Mouse (Mus musculus) stomach, postnatal 0 days (tissue): Measurements from ENCODE around the gene A4galt. TPM values are rescaled to one million over a fixed set of nuclear protein-coding genes. Genes with fewer than 3 reads are reported as not detected.

ENCODE experiments used
- ATAC-seq: fragments of 200-750 bp; cut with Nextera tagmentation; 2 replicates; pipeline ENCODE4 v1.8.0; 2017; ENCODE audit not compliant: low FRiP score, low TSS enrichment
- DNase-seq: peaks from one replicate; pipeline ENCODE4 v3.0.0-alpha.2; 2016; ENCODE audit warnings: low spot score
- H3K27ac ChIP-seq: fragments of 300-500 bp; sonication (generic); replicated peaks from 2 replicates; pipeline ENCODE4 v1.5.1; 2014; ENCODE audit warnings: mild to moderate bottlenecking, control low read depth
- H3K27me3 ChIP-seq: fragments of 300-500 bp; sonication (generic); 2 replicates; pipeline ENCODE4 v1.6.1; 2014; ENCODE audit warnings: low read length; ENCODE audit not compliant: control insufficient read depth, insufficient read depth
- H3K36me3 ChIP-seq: fragments of 300-500 bp; sonication (generic); 2 replicates; pipeline ENCODE4 v1.6.1; 2014; ENCODE audit warnings: low read length, mixed read lengths; ENCODE audit not compliant: control insufficient read depth, insufficient read depth
- H3K4me1 ChIP-seq: fragments of 300-500 bp; sonication (generic); replicated peaks from 2 replicates; pipeline ENCODE4 v1.6.1; 2014; ENCODE audit warnings: antibody characterized with exemption; ENCODE audit not compliant: control insufficient read depth, insufficient read depth
- H3K4me2 ChIP-seq: fragments of 300-500 bp; sonication (generic); replicated peaks from 2 replicates; pipeline ENCODE4 v1.6.1; 2014; ENCODE audit warnings: low read depth, mild to moderate bottlenecking, control low read depth, moderate library complexity
- H3K4me3 ChIP-seq: fragments of 300-500 bp; sonication (generic); 2 replicates; pipeline ENCODE4 v1.5.1; 2014; ENCODE audit warnings: low read depth, low read length, control low read depth
- H3K9ac ChIP-seq: fragments of 300-500 bp; sonication (generic); 2 replicates; pipeline ENCODE4 v1.6.1; 2014; ENCODE audit warnings: mild to moderate bottlenecking, low read length, control low read depth, mixed read lengths
- H3K9me3 ChIP-seq: fragments of 300-500 bp; sonication (generic); 2 replicates; pipeline ENCODE4 v1.6.1; 2016; ENCODE audit warnings: low read length; ENCODE audit not compliant: control insufficient read depth
- CTCF ChIP-seq: IDR thresholded peaks from 2 replicates; pipeline ENCODE4 v1.5.1; 2016; ENCODE audit warnings: antibody characterized with exemption, low read depth, mild to moderate bottlenecking, moderate library complexity
- EP300 ChIP-seq: optimal IDR thresholded peaks from 2 replicates; pipeline ENCODE3; 2016; ENCODE audit warnings: antibody characterized with exemption
- WGBS: fragments of 180-500 bp; shearing (Covaris S2); extraction: QIAGEN DNeasy Blood & Tissue Kit; methylation state at CpG from one replicate; pipeline ENCODE4 v1.1.7; 2014; 5-methylcytosine and 5-hydroxymethylcytosine counted together
- polyA plus RNA-seq: library from polyadenylated mRNA; unstranded; fragments of >200 nt; fragmentation: Nextera tagmentation; extraction: Ambion mirVana; gene quantifications from 2 replicates; pipeline ENCODE4 v1.2.1, GENCODE M21; 2015

Gene A4galt
- 23.0 and 24.4 TPM in 2 replicates for polyA plus RNA-seq

GRCm38 (mm10) chr15:83251176-83252004 is at the start of gene A4galt:
Gene A4galt (minus strand): TSS chr15:83251774.
- peak; percentile 22 for TF ChIP-seq EP300
- TF ChIP-seq CTCF, result no peak
- H3K4me1 ChIP-seq, result no peaks in the 10 kb centered on the region
- H3K4me2 ChIP-seq, result peak within 1 kb of the TSS; percentile 79
- H3K27ac ChIP-seq, result peak within 1 kb of the TSS; percentile 86
- H3K9ac ChIP-seq, result peak within 1 kb of the TSS; percentile 85
- H3K4me3 ChIP-seq, result peak within 1 kb of the TSS; percentile 71
- peak; percentile 75 for ATAC-seq
- no peaks in the 10 kb centered on the region for H3K9me3 ChIP-seq
- no peaks in the 10 kb centered on the region for H3K36me3 ChIP-seq
- no peaks in the 10 kb centered on the region for H3K27me3 ChIP-seq
- WGBS, result 2% methylated on average over 59 of the region's 66 CpGs
- peak; percentile 69 for DNase-seq

GRCm38 (mm10) chr15:83299916-83300582 is 48.5 kb upstream of the A4galt start:
- Histone ChIP-seq H3K9ac (0 out of 2 replicates have a peak overlapping the region, but pooled peaks have one; percentile 18), H3K27me3 (no peaks in the 10 kb centered on the region), H3K27ac (peak overlapping the region; percentile 40; the same call in 1 of the 2 replicates), H3K36me3 (0 out of 2 replicates have a peak, but pooled peaks cover 8% of the 10 kb centered on the region), H3K9me3 (no peaks in the 10 kb centered on the region), H3K4me1 (no peaks in the 10 kb centered on the region), H3K4me3 (no peak overlapping the region), H3K4me2 (no peak overlapping the region)
- DNase-seq (peak; percentile 14), ATAC-seq (no peak)
- 51% methylated on average over 10 of the region's 10 CpGs for WGBS
- TF ChIP-seq EP300, result no peak
- no peak for TF ChIP-seq CTCF

GRCm38 (mm10) chr15:83299450-83299849 is 47.9 kb upstream of the A4galt start:
- Histone ChIP-seq H3K9ac (no peak overlapping the region), H3K36me3 (0 out of 2 replicates have a peak, but pooled peaks cover 8% of the 10 kb centered on the region), H3K27ac (no peak overlapping the region), H3K4me2 (no peak overlapping the region), H3K4me1 (no peaks in the 10 kb centered on the region), H3K4me3 (no peak overlapping the region), H3K27me3 (no peaks in the 10 kb centered on the region), H3K9me3 (no peaks in the 10 kb centered on the region)
- ATAC-seq, result no peak
- no peak for DNase-seq
- 83% methylated on average over 7 of the region's 7 CpGs for WGBS
- TF ChIP-seq CTCF, result no peak
- no peak for TF ChIP-seq EP300

GRCm38 (mm10) chr15:83298810-83299209 is 47.2 kb upstream of the A4galt start:
- Histone ChIP-seq H3K4me1 (no peaks in the 10 kb centered on the region), H3K27ac (no peak overlapping the region), H3K36me3 (0 out of 2 replicates have a peak, but pooled peaks cover 8% of the 10 kb centered on the region), H3K4me2 (no peak overlapping the region), H3K9me3 (no peaks in the 10 kb centered on the region), H3K4me3 (no peak overlapping the region), H3K9ac (no peak overlapping the region), H3K27me3 (no peaks in the 10 kb centered on the region)
- no peak for ATAC-seq
- DNase-seq, result no peak
- WGBS, result 93% methylated on average over 2 of the region's 2 CpGs
- no peak for TF ChIP-seq EP300
- peak; percentile 60 for TF ChIP-seq CTCF

- 89% methylated on average over 8 of the region's 8 CpGs for WGBS
Measured at GRCm38 (mm10) chr15:83298313-83298712, 46.7 kb upstream of the A4galt start.

More at GRCm38 (mm10) chr15:83298313-83298712, 46.7 kb upstream of the A4galt start:
- no peak overlapping the region for H3K9ac ChIP-seq
- ATAC-seq (no peak), DNase-seq (peak; percentile 13)
- no peak overlapping the region for H3K4me2 ChIP-seq
- no peaks in the 10 kb centered on the region for H3K4me1 ChIP-seq
- no peak overlapping the region for H3K4me3 ChIP-seq
- H3K36me3 ChIP-seq, result 0 out of 2 replicates have a peak, but pooled peaks cover 8% of the 10 kb centered on the region
- no peaks in the 10 kb centered on the region for H3K9me3 ChIP-seq
- H3K27me3 ChIP-seq, result no peaks in the 10 kb centered on the region
- H3K27ac ChIP-seq, result no peak overlapping the region
- TF ChIP-seq CTCF (peak; percentile 51), EP300 (no peak)
